Mouse (Mus musculus): ENCODE data around the gene Endov.

Endov gene

GRCm38 (mm10) chr11:119516677-119517361 is 25.7 kb downstream of the Endov start:
- no peak for DNase-seq (ENCODE audit: extremely low read depth, low read depth, low spot score)

- DNase-seq (ENCODE audit: extremely low read depth, low read depth, low spot score): no peak
These were observed 28.2 kb downstream of the Endov start for GRCm38 (mm10) chr11:119519387-119519786.

GRCm38 (mm10) chr11:119520005-119520712 is 29.0 kb downstream of the Endov start:
- no peak for DNase-seq (ENCODE audit: extremely low read depth, low read depth, low spot score)

GRCm38 (mm10) chr11:119520713-119521063 is 29.5 kb downstream of the Endov start:
- no peak for DNase-seq (ENCODE audit: extremely low read depth, low read depth, low spot score)

GRCm38 (mm10) chr11:119521920-119522710 is 31.0 kb downstream of the Endov start:
- DNase-seq (ENCODE audit: extremely low read depth, low read depth, low spot score): no peak

GRCm38 (mm10) chr11:119522779-119523178 is 31.6 kb downstream of the Endov start:
- no peak for DNase-seq (ENCODE audit: extremely low read depth, low read depth, low spot score)

GRCm38 (mm10) chr11:119523392-119523791 is 32.2 kb downstream of the Endov start:
- DNase-seq (ENCODE audit: extremely low read depth, low read depth, low spot score): no peak

GRCm38 (mm10) chr11:119524545-119524949 is 33.4 kb downstream of the Endov start:
- DNase-seq (ENCODE audit: extremely low read depth, low read depth, low spot score): no peak

GRCm38 (mm10) chr11:119526068-119526966 is 35.2 kb downstream of the Endov start:
- DNase-seq (ENCODE audit: extremely low read depth, low read depth, low spot score): no peak

GRCm38 (mm10) chr11:119528930-119529329 is 37.8 kb downstream of the Endov start:
- DNase-seq (ENCODE audit: extremely low read depth, low read depth, low spot score): no peak

- DNase-seq (ENCODE audit: extremely low read depth, low read depth, low spot score): no peak
These were observed 41.3 kb downstream of the Endov start for GRCm38 (mm10) chr11:119532460-119532859.

GRCm38 (mm10) chr11:119533745-119534144 is 42.6 kb downstream of the Endov start:
- peak; percentile 75 for DNase-seq (ENCODE audit: extremely low read depth, low read depth, low spot score)

- no peak for DNase-seq (ENCODE audit: extremely low read depth, low read depth, low spot score)
These were observed 48.8 kb downstream of the Endov start for GRCm38 (mm10) chr11:119539944-119540343.

GRCm38 (mm10) chr11:119540560-119540959 is 49.4 kb downstream of the Endov start:
- DNase-seq (ENCODE audit: extremely low read depth, low read depth, low spot score): no peak

GRCm38 (mm10) chr11:119541082-119541481 is 49.9 kb downstream of the Endov start:
- DNase-seq (ENCODE audit: extremely low read depth, low read depth, low spot score): no peak

- DNase-seq (ENCODE audit: extremely low read depth, low read depth, low spot score): no peak
These were observed 51.2 kb downstream of the Endov start for GRCm38 (mm10) chr11:119542371-119542770.

- no peak for DNase-seq (ENCODE audit: extremely low read depth, low read depth, low spot score)
These were observed 51.7 kb downstream of the Endov start for GRCm38 (mm10) chr11:119542886-119543285.

- DNase-seq (ENCODE audit: extremely low read depth, low read depth, low spot score): no peak
These were observed 52.8 kb downstream of the Endov start for GRCm38 (mm10) chr11:119543816-119544517.

GRCm38 (mm10) chr11:119544518-119545105 is 53.5 kb downstream of the Endov start:
- peak; percentile 56 for DNase-seq (ENCODE audit: extremely low read depth, low read depth, low spot score)

- no peak for DNase-seq (ENCODE audit: extremely low read depth, low read depth, low spot score)
These were observed 54.1 kb downstream of the Endov start for GRCm38 (mm10) chr11:119545281-119545680.

Data from fat pad, adult 2 months (tissue).